Mouse (Mus musculus) hindbrain, embryonic 16.5 days (tissue): Measurements from ENCODE around the gene Micu2. TPM values are rescaled to one million over a fixed set of nuclear protein-coding genes. Genes with fewer than 3 reads are reported as not detected.

Experiments used
- ATAC-seq: fragments of 200-750 bp; cut with Nextera tagmentation; 2 replicates; pipeline ENCODE4 v1.8.0; 2017; ENCODE audit warnings: moderate TSS enrichment, moderate library complexity
- H3K27ac ChIP-seq: fragments of 300-500 bp; sonication (generic); 2 replicates; pipeline ENCODE4 v1.5.1; 2014; ENCODE audit warnings: low read depth, mild to moderate bottlenecking, control low read depth, low read length, moderate library complexity
- H3K27me3 ChIP-seq: fragments of 300-500 bp; sonication (generic); replicated peaks from 2 replicates; pipeline ENCODE4 v1.6.1; 2014; ENCODE audit warnings: low read length; ENCODE audit not compliant: control insufficient read depth, insufficient read depth
- H3K36me3 ChIP-seq: fragments of 300-500 bp; sonication (generic); 2 replicates; pipeline ENCODE4 v1.6.1; 2014; ENCODE audit warnings: mild to moderate bottlenecking, low read length, moderate library complexity, mixed read lengths; ENCODE audit not compliant: control insufficient read depth, insufficient read depth
- H3K4me1 ChIP-seq: fragments of 300-500 bp; sonication (generic); 2 replicates; pipeline ENCODE4 v1.6.1; 2014; ENCODE audit warnings: low read depth, low read length; ENCODE audit not compliant: control insufficient read depth, insufficient read depth
- H3K4me2 ChIP-seq: fragments of 300-500 bp; sonication (generic); 2 replicates; pipeline ENCODE4 v1.6.1; 2014; ENCODE audit warnings: mild to moderate bottlenecking, low read length, control low read depth, moderate library complexity
- H3K4me3 ChIP-seq: fragments of 300-500 bp; sonication (generic); 2 replicates; pipeline ENCODE4 v1.5.1; 2014; ENCODE audit warnings: mild to moderate bottlenecking, low read length, control low read depth, moderate library complexity
- H3K9ac ChIP-seq: fragments of 300-500 bp; sonication (generic); 2 replicates; pipeline ENCODE4 v1.6.1; 2014; ENCODE audit warnings: low read depth, mild to moderate bottlenecking, control low read depth, low read length, moderate library complexity
- H3K9me3 ChIP-seq: fragments of 300-500 bp; sonication (generic); 2 replicates; pipeline ENCODE4 v1.6.1; 2014; ENCODE audit warnings: mild to moderate bottlenecking, low read length, moderate library complexity; ENCODE audit not compliant: control insufficient read depth
- WGBS: fragments of 180-500 bp; shearing (Covaris S2); extraction: QIAGEN DNeasy Blood & Tissue Kit; methylation state at CpG from one replicate; pipeline ENCODE4 v1.1.7; 2014; 5-methylcytosine and 5-hydroxymethylcytosine counted together
- polyA plus RNA-seq: library from polyadenylated mRNA; unstranded; fragments of >200 nt; fragmentation: Nextera tagmentation; extraction: Ambion mirVana; gene quantifications from 2 replicates; pipeline ENCODE4 v1.2.1, GENCODE M21; 2015

The Micu2 gene
- polyA plus RNA-seq, 1 experiment from 2014 or later: 78.7 TPM

GRCm38 (mm10) chr14:57996210-57996609 lies 2.9 kb downstream of the Micu2 start:
- peaks cover 7% of the 10 kb centered on the region for H3K4me1 ChIP-seq
- H3K27ac ChIP-seq: no peak overlapping the region
- H3K36me3 ChIP-seq: 0 out of 2 replicates have a peak, but pooled peaks cover 2% of the 10 kb centered on the region
- ATAC-seq: no peak
- 89% methylated on average over 3 of the region's 3 CpGs for WGBS
- no peak overlapping the region for H3K9ac ChIP-seq
- no peak overlapping the region for H3K4me3 ChIP-seq
- no peaks in the 10 kb centered on the region for H3K27me3 ChIP-seq
- H3K4me2 ChIP-seq: no peak overlapping the region
- H3K9me3 ChIP-seq: no peaks in the 10 kb centered on the region

DNA sequence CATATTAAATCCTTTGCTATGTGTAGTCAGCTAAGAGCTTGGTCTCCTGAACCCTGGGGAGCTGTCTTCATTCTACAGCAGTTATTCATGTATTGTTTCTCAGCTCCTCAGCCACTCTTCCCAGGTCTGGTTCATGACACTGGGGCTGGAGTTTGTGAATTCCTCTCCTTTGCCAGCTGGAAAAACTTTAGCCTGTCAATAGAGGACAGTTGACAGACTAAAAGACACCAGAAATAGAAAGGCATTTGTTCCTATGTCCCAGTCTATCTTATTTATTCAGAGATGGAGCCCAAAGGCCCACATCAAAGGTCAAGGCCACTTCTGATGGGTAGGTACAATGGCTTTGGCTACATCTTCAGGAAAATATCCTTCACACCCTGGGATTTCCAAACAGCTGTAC lies 7.3 kb downstream of the Micu2 start:
- H3K9ac ChIP-seq: no peak overlapping the region
- peaks cover 8% of the 10 kb centered on the region; the same call in 1 of the 2 replicates for H3K36me3 ChIP-seq
- H3K27me3 ChIP-seq: no peaks in the 10 kb centered on the region
- H3K4me1 ChIP-seq: no peaks in the 10 kb centered on the region
- no peak overlapping the region for H3K4me3 ChIP-seq
- H3K9me3 ChIP-seq: no peaks in the 10 kb centered on the region; the same call in 1 of the 2 replicates
- H3K27ac ChIP-seq: no peak overlapping the region
- H3K4me2 ChIP-seq: no peak overlapping the region
- no peak for ATAC-seq

- no peak for ATAC-seq
- Histone ChIP-seq H3K36me3 (peaks cover 10% of the 10 kb centered on the region; the same call in 1 of the 2 replicates), H3K4me3 (no peak overlapping the region), H3K9ac (no peak overlapping the region), H3K27ac (no peak overlapping the region), H3K4me2 (no peak overlapping the region), H3K9me3 (no peaks in the 10 kb centered on the region; the same call in 1 of the 2 replicates), H3K4me1 (no peaks in the 10 kb centered on the region), H3K27me3 (no peaks in the 10 kb centered on the region)
- WGBS: 97% methylated on average over 2 of the region's 2 CpGs
Observed at GRCm38 (mm10) chr14:57989162-57989561, 9.9 kb downstream of the Micu2 start.

- Histone ChIP-seq H3K4me3 (no peak overlapping the region), H3K27me3 (no peaks in the 10 kb centered on the region), H3K27ac (no peak overlapping the region), H3K36me3 (peaks cover 7% of the 10 kb centered on the region; the same call in 1 of the 2 replicates), H3K4me1 (peaks cover 5% of the 10 kb centered on the region; the same call in 1 of the 2 replicates), H3K9me3 (no peaks in the 10 kb centered on the region; the same call in 1 of the 2 replicates), H3K9ac (no peak overlapping the region), H3K4me2 (no peak overlapping the region)
- no peak for ATAC-seq
- 89% methylated on average over 2 of the region's 2 CpGs for WGBS
Observed at GRCm38 (mm10) chr14:57985780-57986179, 13.3 kb downstream of the Micu2 start.

DNA sequence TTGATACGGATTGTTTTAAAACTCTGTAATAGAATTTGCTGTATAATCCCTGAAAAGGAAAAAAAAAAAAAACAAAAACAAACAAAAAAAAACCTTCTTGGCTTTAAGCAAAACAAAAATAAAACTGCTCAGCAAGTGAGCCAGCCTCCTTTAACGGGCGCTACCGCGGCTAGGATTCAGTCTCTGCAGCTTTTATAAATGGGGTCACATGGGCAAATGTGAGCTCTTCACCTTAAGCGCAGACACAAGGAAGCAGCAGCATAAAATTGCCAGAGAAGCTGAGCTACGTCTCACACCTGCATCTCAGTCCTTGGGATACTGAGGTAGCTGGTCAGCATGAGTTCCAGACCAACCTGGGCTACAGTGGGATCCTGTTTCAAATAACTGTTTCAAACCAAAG lies 16.6 kb downstream of the Micu2 start:
- Histone ChIP-seq H3K36me3 (0 out of 2 replicates have a peak, but pooled peaks cover 2% of the 10 kb centered on the region), H3K9ac (no peak overlapping the region), H3K27me3 (no peaks in the 10 kb centered on the region), H3K4me1 (peaks cover 5% of the 10 kb centered on the region; the same call in 1 of the 2 replicates), H3K9me3 (no peaks in the 10 kb centered on the region; the same call in 1 of the 2 replicates), H3K27ac (no peak overlapping the region), H3K4me3 (no peak overlapping the region), H3K4me2 (0 out of 2 replicates have a peak overlapping the region, but pooled peaks have one; percentile 9)
- ATAC-seq: no peak
- 20% methylated on average over 7 of the region's 7 CpGs for WGBS

GRCm38 (mm10) chr14:57981720-57982418 lies 17.2 kb downstream of the Micu2 start:
- Histone ChIP-seq H3K9me3 (no peaks in the 10 kb centered on the region), H3K4me1 (peaks cover 5% of the 10 kb centered on the region; the same call in 1 of the 2 replicates), H3K27me3 (no peaks in the 10 kb centered on the region), H3K9ac (no peak overlapping the region), H3K4me3 (no peak overlapping the region), H3K4me2 (0 out of 2 replicates have a peak overlapping the region, but pooled peaks have one; percentile 9), H3K36me3 (0 out of 2 replicates have a peak, but pooled peaks cover 2% of the 10 kb centered on the region), H3K27ac (no peak overlapping the region)
- WGBS: 41% methylated on average over 14 of the region's 14 CpGs
- ATAC-seq: peak; percentile 65; the same call in 1 of the 2 replicates

DNA sequence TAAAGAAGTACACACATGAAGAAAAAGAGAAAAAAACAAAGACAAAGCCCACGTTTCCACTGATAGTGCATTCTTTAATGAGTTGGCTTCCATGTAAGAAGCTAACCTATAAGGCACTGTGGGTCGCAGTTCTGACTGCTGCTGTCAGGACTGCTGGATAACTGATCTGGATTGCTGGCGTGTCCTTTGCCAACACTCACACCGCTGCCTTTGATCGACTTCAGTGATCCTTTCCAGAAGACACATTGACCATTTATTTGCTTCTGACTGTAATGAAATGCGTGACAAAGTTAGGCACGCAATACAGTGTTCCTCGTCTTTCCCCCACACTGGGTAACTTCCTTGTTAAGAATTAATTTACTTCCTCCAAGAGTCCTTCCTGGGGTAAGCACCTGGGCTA lies 18.3 kb downstream of the Micu2 start:
- ATAC-seq: no peak
- H3K9ac ChIP-seq: no peak overlapping the region
- no peaks in the 10 kb centered on the region for H3K36me3 ChIP-seq
- H3K4me1 ChIP-seq: peaks cover 5% of the 10 kb centered on the region; the same call in 1 of the 2 replicates
- H3K4me2 ChIP-seq: no peak overlapping the region
- H3K4me3 ChIP-seq: no peak overlapping the region
- no peaks in the 10 kb centered on the region for H3K27me3 ChIP-seq
- WGBS: 75% methylated on average over 8 of the region's 8 CpGs
- H3K27ac ChIP-seq: no peak overlapping the region
- H3K9me3 ChIP-seq: no peaks in the 10 kb centered on the region

GRCm38 (mm10) chr14:57980179-57980578 lies 18.9 kb downstream of the Micu2 start:
- 61% methylated on average over 3 of the region's 3 CpGs for WGBS
- no peak overlapping the region for H3K9ac ChIP-seq
- H3K27me3 ChIP-seq: no peaks in the 10 kb centered on the region
- peaks cover 5% of the 10 kb centered on the region; the same call in 1 of the 2 replicates for H3K4me1 ChIP-seq
- H3K36me3 ChIP-seq: no peaks in the 10 kb centered on the region
- no peak overlapping the region for H3K27ac ChIP-seq
- no peak overlapping the region for H3K4me2 ChIP-seq
- no peaks in the 10 kb centered on the region for H3K9me3 ChIP-seq
- H3K4me3 ChIP-seq: no peak overlapping the region
- no peak for ATAC-seq

GRCm38 (mm10) chr14:57978144-57978543 lies 20.9 kb downstream of the Micu2 start:
- Histone ChIP-seq H3K9ac (no peak overlapping the region), H3K9me3 (no peaks in the 10 kb centered on the region), H3K4me2 (no peak overlapping the region), H3K4me3 (no peak overlapping the region), H3K27me3 (no peaks in the 10 kb centered on the region), H3K4me1 (peaks cover 5% of the 10 kb centered on the region; the same call in 1 of the 2 replicates), H3K27ac (no peak overlapping the region), H3K36me3 (no peaks in the 10 kb centered on the region)
- ATAC-seq: no peak
- 48% methylated on average over 5 of the region's 5 CpGs for WGBS
